Comparison of ENCODE assay signal across 11 mouse cellular contexts in the genomic region with DNA sequence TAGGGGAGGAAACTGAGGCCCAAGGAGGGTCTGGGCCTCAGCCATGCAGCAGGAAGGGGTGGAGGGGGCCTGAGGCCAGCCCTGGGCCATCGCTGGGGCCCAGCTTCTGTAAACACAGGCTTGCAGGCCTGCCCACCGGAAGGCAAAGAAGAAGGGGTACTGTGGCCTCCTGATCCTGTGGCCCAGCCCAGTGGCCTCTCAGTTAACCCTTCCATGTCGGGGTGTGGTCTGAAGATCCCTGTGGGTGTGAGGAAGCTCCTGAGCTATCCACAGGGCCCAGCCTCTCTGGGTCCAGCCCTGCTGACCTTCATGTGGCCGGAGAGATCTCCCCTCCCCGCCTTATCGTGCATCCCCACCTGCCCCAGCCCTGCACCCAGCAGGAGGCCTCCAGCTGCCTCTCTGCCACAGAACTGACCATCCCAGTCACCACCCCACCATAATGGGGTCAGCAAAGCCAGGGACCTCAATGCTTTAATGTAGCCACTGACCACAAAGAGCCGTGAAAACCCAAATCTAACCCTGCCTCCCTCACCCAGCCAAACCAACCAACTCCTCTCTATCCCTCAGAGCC. TPM values are rescaled to one million over a fixed set of nuclear protein-coding genes. Genes with fewer than 3 reads are reported as not detected.
DNase-seq lines count a peak whose midpoint lies in the region; ATAC-seq and TF ChIP-seq lines count a peak whose summit lies in the region.
"Had no signal": no experiment of that assay in that cellular context is flagged by ENCODE, and none has a peak within 500 bp of the region (broad histone marks: within the 10 kb centered on the region; RNA-seq: fewer than 3 reads in every experiment).

No protein-coding gene starts in this region.

- intact Hi-C loops in heart, postnatal 10 days (cut with DNase I): no loop called here

- no peak for DNase-seq in heart, postnatal 10 days
- DNase-seq in midbrain, embryonic 14.5 days: no peak
- DNase-seq in midbrain, postnatal 0 days (ENCODE audit: low spot score): no peak
- no peak for DNase-seq in frontal cortex, postnatal 14 days (ENCODE audit: low spot score in 2 of 2)
- DNase-seq in cerebellum, postnatal 14 days: no peak
- DNase-seq: adrenal gland, postnatal 14 days had no signal

- H3K4me2 ChIP-seq in heart, embryonic 13.5 days: peak overlapping the region; percentile 50
- H3K4me2 ChIP-seq in midbrain, embryonic 14.5 days (ENCODE audit: low read length): no peak overlapping the region
- no peak overlapping the region for H3K4me2 ChIP-seq in midbrain, postnatal 0 days (ENCODE audit: low read depth, low read length, poor library complexity, severe bottlenecking)
- no peak overlapping the region for H3K4me2 ChIP-seq in limb, embryonic 15.5 days
- peak overlapping the region; percentile 37 for H3K4me2 ChIP-seq in stomach, embryonic 16.5 days (ENCODE audit: low read depth, low read length)

- H3K9ac ChIP-seq in heart, embryonic 13.5 days: peak overlapping the region; percentile 64
- 0 out of 2 replicates have a peak overlapping the region, but pooled peaks have one; percentile 12 for H3K9ac ChIP-seq in midbrain, embryonic 14.5 days (replicated peaks; ENCODE audit: low read length)
- H3K9ac ChIP-seq in midbrain, postnatal 0 days (replicated peaks; ENCODE audit: low read length, poor library complexity, severe bottlenecking): no peak overlapping the region
- 0 out of 2 replicates have a peak overlapping the region, but pooled peaks have one; percentile 17 for H3K9ac ChIP-seq in limb, embryonic 15.5 days
- H3K9ac ChIP-seq in stomach, embryonic 16.5 days (ENCODE audit: low read length): peak overlapping the region; percentile 45

- no peak for TF ChIP-seq CTCF in midbrain, postnatal 0 days (IDR thresholded peaks at IDR 0.05)

- peak overlapping the region; percentile 81 for H3K27ac ChIP-seq in heart, embryonic 13.5 days (replicated peaks)
- no peak overlapping the region for H3K27ac ChIP-seq in midbrain, embryonic 14.5 days (replicated peaks; ENCODE audit: low read depth, low read length)
- H3K27ac ChIP-seq in midbrain, postnatal 0 days (ENCODE audit: low read depth, low read length): no peak overlapping the region
- H3K27ac ChIP-seq in limb, embryonic 15.5 days: no peak overlapping the region
- peak overlapping the region; percentile 84 for H3K27ac ChIP-seq in stomach, embryonic 16.5 days (ENCODE audit: low read length)

- peaks cover 45% of the 10 kb centered on the region for H3K4me1 ChIP-seq in heart, embryonic 13.5 days
- 0 out of 2 replicates have a peak, but pooled peaks cover 6% of the 10 kb centered on the region for H3K4me1 ChIP-seq in midbrain, embryonic 14.5 days (ENCODE audit: control insufficient read depth, insufficient read depth, low read length)
- no peaks in the 10 kb centered on the region for H3K4me1 ChIP-seq in midbrain, postnatal 0 days (ENCODE audit: insufficient read depth, low read length)
- H3K4me1 ChIP-seq in limb, embryonic 15.5 days: peaks cover 49% of the 10 kb centered on the region
- peaks cover 39% of the 10 kb centered on the region for H3K4me1 ChIP-seq in stomach, embryonic 16.5 days (ENCODE audit: control insufficient read depth, insufficient read depth, low read length)

- 23% methylated on average over 7 of the region's 7 CpGs for WGBS in heart, embryonic 13.5 days
- WGBS in midbrain, embryonic 14.5 days: 25% methylated on average over 7 of the region's 7 CpGs
- WGBS in midbrain, postnatal 0 days: 40% methylated on average over 6 of the region's 7 CpGs
- WGBS in limb, embryonic 15.5 days: 32% methylated on average over 7 of the region's 7 CpGs
- WGBS in stomach, embryonic 16.5 days: 20% methylated on average over 7 of the region's 7 CpGs

- H3K4me3 ChIP-seq in heart, embryonic 13.5 days: peak overlapping the region; percentile 34
- no peak overlapping the region for H3K4me3 ChIP-seq in midbrain, embryonic 14.5 days (replicated peaks; ENCODE audit: low read depth, low read length)
- no peak overlapping the region for H3K4me3 ChIP-seq in midbrain, postnatal 0 days (ENCODE audit: low read depth, low read length)
- H3K4me3 ChIP-seq in limb, embryonic 15.5 days: no peak overlapping the region
- H3K4me3 ChIP-seq in stomach, embryonic 16.5 days (replicated peaks; ENCODE audit: low read length): 0 out of 2 replicates have a peak overlapping the region, but pooled peaks have one; percentile 12

- H3K27me3 ChIP-seq in heart, embryonic 13.5 days (replicated peaks): no peaks in the 10 kb centered on the region
- H3K27me3 ChIP-seq in midbrain, embryonic 14.5 days (ENCODE audit: control insufficient read depth, insufficient read depth, low read length): no peaks in the 10 kb centered on the region
- no peaks in the 10 kb centered on the region for H3K27me3 ChIP-seq in midbrain, postnatal 0 days (ENCODE audit: insufficient read depth, low read length)
- H3K27me3 ChIP-seq in limb, embryonic 15.5 days: no peaks in the 10 kb centered on the region
- no peaks in the 10 kb centered on the region for H3K27me3 ChIP-seq in stomach, embryonic 16.5 days (ENCODE audit: control insufficient read depth, insufficient read depth, low read length)

- ATAC-seq in heart, embryonic 13.5 days (ENCODE audit: extremely low read depth, insufficient number of reproducible peaks, low FRiP score, low TSS enrichment): peak; percentile 66
- no peak for ATAC-seq in midbrain, embryonic 14.5 days (ENCODE audit: low FRiP score, low TSS enrichment)
- no peak for ATAC-seq in midbrain, postnatal 0 days (ENCODE audit: low FRiP score)
- ATAC-seq in limb, embryonic 15.5 days (ENCODE audit: insufficient number of reproducible peaks, low FRiP score, low TSS enrichment, low read depth): no peak
- 0 out of 2 replicates have a peak, but pooled peaks have one; percentile 23 for ATAC-seq in stomach, embryonic 16.5 days (ENCODE audit: insufficient read depth, low FRiP score)
- ATAC-seq: inflammation-experienced regulatory T-cells, adult 6 months had no signal

- no peaks in the 10 kb centered on the region for H3K9me3 ChIP-seq in heart, embryonic 13.5 days
- no peaks in the 10 kb centered on the region for H3K9me3 ChIP-seq in midbrain, embryonic 14.5 days (ENCODE audit: control insufficient read depth, low read length)
- H3K9me3 ChIP-seq in midbrain, postnatal 0 days (ENCODE audit: low read length): no peaks in the 10 kb centered on the region
- no peaks in the 10 kb centered on the region for H3K9me3 ChIP-seq in limb, embryonic 15.5 days
- H3K9me3 ChIP-seq in stomach, embryonic 16.5 days (replicated peaks; ENCODE audit: control insufficient read depth, low read length): no peaks in the 10 kb centered on the region

- H3K36me3 ChIP-seq in heart, embryonic 13.5 days: peaks cover 57% of the 10 kb centered on the region
- peaks cover 33% of the 10 kb centered on the region for H3K36me3 ChIP-seq in midbrain, embryonic 14.5 days (ENCODE audit: control insufficient read depth, insufficient read depth, low read length)
- H3K36me3 ChIP-seq in midbrain, postnatal 0 days (ENCODE audit: insufficient read depth, low read length): peaks cover 23% of the 10 kb centered on the region
- peaks cover 41% of the 10 kb centered on the region for H3K36me3 ChIP-seq in limb, embryonic 15.5 days
- peaks cover 11% of the 10 kb centered on the region for H3K36me3 ChIP-seq in stomach, embryonic 16.5 days (ENCODE audit: control insufficient read depth, insufficient read depth, low read length)

RNA-seq across cellular contexts. Expression of a gene that starts 13.1 kb away (rescaled TPM):
- 72.4 and 80.9 TPM in 2 replicates for polyA plus RNA-seq in heart, embryonic 13.5 days (2015; fragmentation: Nextera tagmentation; extraction: Ambion mirVana)
- 10 to 100 TPM; 22.7 to 23.4 TPM for total RNA-seq in heart, postnatal 10 days (2021)
- polyA plus RNA-seq in midbrain, embryonic 14.5 days (2014; fragmentation: Nextera tagmentation; extraction: Ambion mirVana): 89.6 and 117 TPM in 2 replicates
- total RNA-seq in midbrain, postnatal 0 days (2014; rRNA removed): 72.6 and 87.6 TPM in 2 replicates
- 102 and 116 TPM in 2 replicates for polyA plus RNA-seq in midbrain, postnatal 0 days (2015; fragmentation: Nextera tagmentation; extraction: Ambion mirVana)
- polyA plus RNA-seq in limb, embryonic 15.5 days (2015; fragmentation: Nextera tagmentation; extraction: Ambion mirVana): 81.7 and 83.6 TPM in 2 replicates
- 76.7 and 86.9 TPM in 2 replicates for polyA plus RNA-seq in stomach, embryonic 16.5 days (2015; fragmentation: Nextera tagmentation; extraction: Ambion mirVana)

RNA-seq across cellular contexts. Expression of a gene that starts 20.0 kb away (rescaled TPM):
- polyA plus RNA-seq in heart, embryonic 13.5 days (2015; fragmentation: Nextera tagmentation; extraction: Ambion mirVana): 3.4 and 4.2 TPM in 2 replicates
- 1 to 10 TPM; 3.1 to 3.2 TPM for total RNA-seq in heart, postnatal 10 days (2021)
- polyA plus RNA-seq in midbrain, embryonic 14.5 days (2014; fragmentation: Nextera tagmentation; extraction: Ambion mirVana): 2.4 and 4.0 TPM in 2 replicates
- total RNA-seq in midbrain, postnatal 0 days (2014; rRNA removed): 9.0 and 9.5 TPM in 2 replicates
- polyA plus RNA-seq in midbrain, postnatal 0 days (2015; fragmentation: Nextera tagmentation; extraction: Ambion mirVana): 3.1 and 3.3 TPM in 2 replicates
- polyA plus RNA-seq in limb, embryonic 15.5 days (2015; fragmentation: Nextera tagmentation; extraction: Ambion mirVana): 5.7 and 7.4 TPM in 2 replicates
- polyA plus RNA-seq in stomach, embryonic 16.5 days (2015; fragmentation: Nextera tagmentation; extraction: Ambion mirVana): 4.9 and 5.2 TPM in 2 replicates

RNA-seq across cellular contexts. Expression of a gene that starts 23.7 kb away (rescaled TPM):
- polyA plus RNA-seq in heart, embryonic 13.5 days (2015; fragmentation: Nextera tagmentation; extraction: Ambion mirVana): 0.09 and 0.11 TPM in 2 replicates
- not detected for total RNA-seq in heart, postnatal 10 days (2021)
- 0.39 and 0.53 TPM in 2 replicates for polyA plus RNA-seq in midbrain, embryonic 14.5 days (2014; fragmentation: Nextera tagmentation; extraction: Ambion mirVana)
- total RNA-seq in midbrain, postnatal 0 days (2014; rRNA removed): 0.42 and 2.2 TPM in 2 replicates
- polyA plus RNA-seq in midbrain, postnatal 0 days (2015; fragmentation: Nextera tagmentation; extraction: Ambion mirVana): 0.11 and 0.21 TPM in 2 replicates
- 0.40 and 0.64 TPM in 2 replicates for polyA plus RNA-seq in limb, embryonic 15.5 days (2015; fragmentation: Nextera tagmentation; extraction: Ambion mirVana)
- polyA plus RNA-seq in stomach, embryonic 16.5 days (2015; fragmentation: Nextera tagmentation; extraction: Ambion mirVana): 0.21 and 0.45 TPM in 2 replicates
- total RNA-seq: adrenal gland, postnatal 14 days had no signal
- polyA plus RNA-seq: small intestine, adult 2 months had no signal

RNA-seq across cellular contexts. Expression of a gene that starts 25.8 kb away (rescaled TPM):
- 95.6 and 100 TPM in 2 replicates for polyA plus RNA-seq in heart, embryonic 13.5 days (2015; fragmentation: Nextera tagmentation; extraction: Ambion mirVana)
- 10 to 100 TPM; 93.4 to 94.9 TPM for total RNA-seq in heart, postnatal 10 days (2021)
- 220 and 229 TPM in 2 replicates for polyA plus RNA-seq in midbrain, embryonic 14.5 days (2014; fragmentation: Nextera tagmentation; extraction: Ambion mirVana)
- total RNA-seq in midbrain, postnatal 0 days (2014; rRNA removed): 108 and 118 TPM in 2 replicates
- 301 and 323 TPM in 2 replicates for polyA plus RNA-seq in midbrain, postnatal 0 days (2015; fragmentation: Nextera tagmentation; extraction: Ambion mirVana)
- polyA plus RNA-seq in limb, embryonic 15.5 days (2015; fragmentation: Nextera tagmentation; extraction: Ambion mirVana): 159 and 161 TPM in 2 replicates
- polyA plus RNA-seq in stomach, embryonic 16.5 days (2015; fragmentation: Nextera tagmentation; extraction: Ambion mirVana): 160 and 176 TPM in 2 replicates

RNA-seq across cellular contexts. Expression of a gene that starts 30.1 kb away (rescaled TPM):
- polyA plus RNA-seq in heart, embryonic 13.5 days (2015; fragmentation: Nextera tagmentation; extraction: Ambion mirVana): 0.60 and 0.67 TPM in 2 replicates
- total RNA-seq in heart, postnatal 10 days (2021): under 1 TPM; 0.17 to 0.22 TPM
- polyA plus RNA-seq in midbrain, embryonic 14.5 days (2014; fragmentation: Nextera tagmentation; extraction: Ambion mirVana): 2.4 and 2.9 TPM in 2 replicates
- 6.1 and 9.6 TPM in 2 replicates for total RNA-seq in midbrain, postnatal 0 days (2014; rRNA removed)
- polyA plus RNA-seq in midbrain, postnatal 0 days (2015; fragmentation: Nextera tagmentation; extraction: Ambion mirVana): 4.4 and 5.5 TPM in 2 replicates
- polyA plus RNA-seq in limb, embryonic 15.5 days (2015; fragmentation: Nextera tagmentation; extraction: Ambion mirVana): 1.0 and 1.2 TPM in 2 replicates
- polyA plus RNA-seq in stomach, embryonic 16.5 days (2015; fragmentation: Nextera tagmentation; extraction: Ambion mirVana): 0.89 and 0.97 TPM in 2 replicates
- polyA plus RNA-seq: inflammation-experienced regulatory T-cells, adult 6 months had no signal

Comparison
In these comparisons a context has a peak if more than half of its experiments do, and no peak if none do; other contexts are left out.
1. ATAC-seq: peak in heart, embryonic 13.5 days (single experiment) and stomach, embryonic 16.5 days (single experiment); none in midbrain, embryonic 14.5 days (single experiment), midbrain, postnatal 0 days (single experiment) and limb, embryonic 15.5 days (single experiment).
2. H3K27ac ChIP-seq: peak in heart, embryonic 13.5 days (single experiment) and stomach, embryonic 16.5 days (single experiment); none in midbrain, embryonic 14.5 days (single experiment), midbrain, postnatal 0 days (single experiment) and limb, embryonic 15.5 days (single experiment).
3. H3K4me2 ChIP-seq: peak in heart, embryonic 13.5 days (single experiment) and stomach, embryonic 16.5 days (single experiment); none in midbrain, embryonic 14.5 days (single experiment), midbrain, postnatal 0 days (single experiment) and limb, embryonic 15.5 days (single experiment).
4. H3K4me3 ChIP-seq: peak in heart, embryonic 13.5 days (single experiment) and stomach, embryonic 16.5 days (single experiment); none in midbrain, embryonic 14.5 days (single experiment), midbrain, postnatal 0 days (single experiment) and limb, embryonic 15.5 days (single experiment).